Mouse (Mus musculus) intestine, embryonic 14.5 days (tissue): Measurements from ENCODE around the gene Veph1. TPM values are rescaled to one million over a fixed set of nuclear protein-coding genes. Genes with fewer than 3 reads are reported as not detected.

Experiments
- ATAC-seq: fragments of 200-750 bp; cut with Nextera tagmentation; replicated peaks from 2 replicates; pipeline ENCODE4 v1.8.0; 2017; ENCODE audit warnings: low read depth, moderate number of reproducible peaks, moderate TSS enrichment, moderate library complexity; ENCODE audit not compliant: low FRiP score, low TSS enrichment
- DNase-seq: peaks from one replicate; pipeline ENCODE4 v3.0.0-alpha.2; 2018; ENCODE audit warnings: low spot score
- H3K27ac ChIP-seq: fragments of 300-500 bp; sonication (generic); 2 replicates; pipeline ENCODE4 v1.5.1; 2014; ENCODE audit warnings: low read depth, mild to moderate bottlenecking, control low read depth
- H3K27me3 ChIP-seq: fragments of 300-500 bp; sonication (generic); replicated peaks from 2 replicates; pipeline ENCODE4 v1.6.1; 2014; ENCODE audit warnings: low read length, control low read depth; ENCODE audit not compliant: control insufficient read depth, insufficient read depth
- H3K36me3 ChIP-seq: fragments of 300-500 bp; sonication (generic); 2 replicates; pipeline ENCODE4 v1.6.1; 2014; ENCODE audit warnings: low read length, control low read depth; ENCODE audit not compliant: control insufficient read depth, insufficient read depth
- H3K4me1 ChIP-seq: fragments of 300-500 bp; sonication (generic); replicated peaks from 2 replicates; pipeline ENCODE4 v1.6.1; 2014; ENCODE audit warnings: low read length, control low read depth, mixed read lengths; ENCODE audit not compliant: control insufficient read depth, insufficient read depth
- H3K4me2 ChIP-seq: fragments of 300-500 bp; sonication (generic); 2 replicates; pipeline ENCODE4 v1.6.1; 2014; ENCODE audit warnings: low read length
- H3K4me3 ChIP-seq: fragments of 300-500 bp; sonication (generic); 2 replicates; pipeline ENCODE4 v1.5.1; 2014; ENCODE audit warnings: low read depth, low read length, control low read depth, mixed read lengths
- H3K9ac ChIP-seq: fragments of 300-500 bp; sonication (generic); 2 replicates; pipeline ENCODE4 v1.6.1; 2014; ENCODE audit warnings: mild to moderate bottlenecking, low read length
- H3K9me3 ChIP-seq: fragments of 300-500 bp; sonication (generic); 2 replicates; pipeline ENCODE4 v1.6.1; 2016; ENCODE audit warnings: low read length, control low read depth; ENCODE audit not compliant: control insufficient read depth
- WGBS: fragments of 180-500 bp; shearing (Covaris S2); extraction: QIAGEN DNeasy Blood & Tissue Kit; methylation state at CpG from one replicate; pipeline ENCODE4 v1.1.7; 2014; 5-methylcytosine and 5-hydroxymethylcytosine counted together
- polyA plus RNA-seq: library from polyadenylated mRNA; unstranded; fragments of >200 nt; fragmentation: Nextera tagmentation; extraction: Ambion mirVana; gene quantifications from 2 replicates; pipeline ENCODE4 v1.2.1, GENCODE M21; 2014

The Veph1 gene
- polyA plus RNA-seq, 1 experiment from 2014 or later = 0.35 TPM

DNA sequence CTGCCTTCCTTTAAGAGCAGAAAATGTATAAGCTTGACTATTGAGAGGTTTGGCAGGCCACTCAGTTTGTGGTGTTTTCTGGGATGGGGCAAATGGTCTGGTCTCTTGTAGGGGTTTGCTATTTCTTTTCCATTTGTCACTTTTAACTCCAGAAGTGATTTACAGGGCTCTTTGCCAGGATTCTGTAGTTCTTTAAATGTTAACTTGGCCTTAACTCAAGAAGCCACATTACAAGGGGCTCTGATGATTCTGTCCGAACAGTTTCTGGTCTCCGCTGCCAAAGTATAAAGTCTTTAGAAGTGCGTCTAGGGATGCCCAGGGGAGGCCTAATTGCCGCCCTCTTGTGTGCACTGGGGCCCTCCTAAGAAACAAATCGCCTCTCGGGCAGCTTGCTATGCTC, 134.0 kb downstream of the Veph1 start:
- H3K27me3 ChIP-seq = no peaks in the 10 kb centered on the region
- no peak overlapping the region for H3K4me3 ChIP-seq
- no peak for ATAC-seq
- no peak overlapping the region for H3K9ac ChIP-seq
- DNase-seq = no peak
- H3K4me2 ChIP-seq = no peak overlapping the region
- H3K36me3 ChIP-seq = no peaks in the 10 kb centered on the region
- H3K9me3 ChIP-seq = no peaks in the 10 kb centered on the region
- 0 out of 2 replicates have a peak, but pooled peaks cover 4% of the 10 kb centered on the region for H3K4me1 ChIP-seq
- no peak overlapping the region for H3K27ac ChIP-seq
- WGBS = 51% methylated on average over 6 of the region's 6 CpGs

DNA sequence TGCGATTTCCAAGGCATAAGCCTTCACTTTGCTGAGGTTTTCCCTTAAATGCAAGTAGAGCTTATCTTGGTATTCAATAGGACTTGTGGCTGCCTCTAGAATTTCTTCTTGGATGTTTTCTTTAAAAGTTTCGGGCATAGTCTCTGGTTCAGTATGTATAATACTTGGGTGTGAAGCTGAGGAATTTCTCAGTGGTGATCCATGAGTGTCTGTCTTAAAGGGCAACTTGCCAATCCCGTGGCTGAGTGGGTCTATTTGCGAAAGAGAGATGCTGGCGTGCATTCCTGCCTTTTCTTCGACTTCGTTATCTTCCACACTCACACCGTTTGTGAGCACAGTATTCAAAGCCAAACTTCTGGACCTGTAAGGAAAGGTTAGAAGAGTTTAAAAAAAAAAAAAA, 138.7 kb downstream of the Veph1 start:
- no peak for ATAC-seq
- Histone ChIP-seq H3K4me2 (no peak overlapping the region), H3K9ac (no peak overlapping the region), H3K27me3 (no peaks in the 10 kb centered on the region), H3K4me1 (0 out of 2 replicates have a peak, but pooled peaks cover 4% of the 10 kb centered on the region), H3K36me3 (no peaks in the 10 kb centered on the region), H3K9me3 (no peaks in the 10 kb centered on the region), H3K27ac (no peak overlapping the region), H3K4me3 (no peak overlapping the region)
- 81% methylated on average over 8 of the region's 8 CpGs for WGBS
- DNase-seq = no peak

DNA sequence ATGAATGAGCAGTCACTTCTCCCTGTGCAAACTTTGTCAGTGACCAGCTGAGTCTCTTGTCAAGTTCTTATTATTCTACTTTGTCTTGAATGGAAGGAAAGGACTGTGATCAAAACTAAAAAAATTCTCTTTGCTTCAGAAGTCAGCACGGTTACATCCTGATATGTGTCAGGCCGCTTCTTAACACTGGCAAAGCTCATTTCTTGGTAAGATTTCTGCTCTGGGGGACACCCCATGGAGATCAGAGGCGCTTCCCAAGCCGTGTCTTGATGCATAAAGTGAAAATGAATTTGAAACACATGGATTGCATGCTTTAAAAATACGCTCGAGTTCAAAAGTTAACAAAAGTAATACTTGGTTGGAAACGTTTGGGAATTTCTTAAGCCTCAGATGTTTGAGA, 159.0 kb downstream of the Veph1 start:
- Histone ChIP-seq H3K27ac (no peak overlapping the region), H3K36me3 (no peaks in the 10 kb centered on the region), H3K9me3 (no peaks in the 10 kb centered on the region), H3K9ac (no peak overlapping the region), H3K27me3 (no peaks in the 10 kb centered on the region), H3K4me3 (no peak overlapping the region), H3K4me1 (no peaks in the 10 kb centered on the region), H3K4me2 (no peak overlapping the region)
- ATAC-seq = no peak
- WGBS = 83% methylated on average over 7 of the region's 7 CpGs
- no peak for DNase-seq

DNA sequence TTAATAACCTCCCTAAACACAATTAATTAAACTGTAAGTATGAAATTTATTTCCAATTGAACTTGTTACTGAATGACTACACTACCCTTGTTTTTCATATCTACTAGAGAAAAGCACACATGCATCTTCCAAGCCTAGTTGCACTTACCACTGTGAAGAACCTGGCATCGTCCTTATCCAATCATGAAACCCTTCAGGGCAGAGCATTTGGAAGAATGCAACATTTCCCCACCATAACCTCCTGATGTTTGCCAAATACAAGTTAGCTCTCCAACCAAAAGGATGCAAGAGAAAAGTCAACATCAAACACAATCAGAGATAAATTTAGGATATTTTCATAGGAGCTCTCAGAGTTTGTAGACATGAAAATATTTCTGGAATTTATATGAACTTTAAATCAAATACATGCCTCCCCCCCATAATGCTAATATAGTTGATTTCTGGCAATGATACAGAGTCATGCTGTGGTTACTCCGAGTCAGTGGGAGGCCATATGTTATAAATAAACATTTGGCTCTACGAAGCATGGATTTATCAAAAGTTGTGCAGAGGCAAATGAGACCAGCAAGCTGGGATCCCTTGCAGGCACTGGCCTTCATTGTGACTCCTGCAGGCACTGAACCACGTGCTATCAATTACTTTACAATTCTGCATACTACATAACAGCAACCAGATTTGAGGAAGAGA, 165.2 kb downstream of the Veph1 start:
- Histone ChIP-seq H3K4me3 (no peak overlapping the region), H3K27me3 (no peaks in the 10 kb centered on the region), H3K27ac (no peak overlapping the region), H3K9me3 (no peaks in the 10 kb centered on the region), H3K36me3 (no peaks in the 10 kb centered on the region), H3K4me2 (no peak overlapping the region), H3K4me1 (no peaks in the 10 kb centered on the region), H3K9ac (no peak overlapping the region)
- ATAC-seq (no peak), DNase-seq (no peak)
- 53% methylated on average over 4 of the region's 4 CpGs for WGBS

DNA sequence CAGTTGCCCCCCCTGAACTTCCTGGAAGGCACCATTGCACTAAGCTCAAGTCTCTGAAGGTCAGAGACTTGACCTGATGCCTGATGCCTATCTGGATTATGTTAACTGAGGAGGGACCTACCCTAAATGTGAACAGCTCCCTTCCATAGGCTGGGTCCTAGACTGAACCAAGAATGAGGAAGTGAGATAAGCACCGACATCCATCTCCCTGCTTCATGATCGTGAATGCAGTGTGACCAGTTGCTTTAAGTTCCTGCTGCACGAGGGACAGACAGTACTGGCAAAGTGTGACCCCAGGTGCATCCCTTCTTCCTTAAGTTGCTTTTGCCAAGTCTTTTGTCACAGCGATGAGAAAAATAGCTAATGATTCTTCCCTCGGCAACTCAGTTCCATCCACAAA, 166.9 kb downstream of the Veph1 start:
- Histone ChIP-seq H3K4me1 (no peaks in the 10 kb centered on the region), H3K9ac (no peak overlapping the region), H3K27me3 (no peaks in the 10 kb centered on the region), H3K9me3 (no peaks in the 10 kb centered on the region), H3K4me2 (no peak overlapping the region), H3K36me3 (no peaks in the 10 kb centered on the region), H3K4me3 (no peak overlapping the region), H3K27ac (no peak overlapping the region)
- ATAC-seq = no peak
- DNase-seq = no peak
- WGBS = 35% methylated on average over 5 of the region's 5 CpGs

DNA sequence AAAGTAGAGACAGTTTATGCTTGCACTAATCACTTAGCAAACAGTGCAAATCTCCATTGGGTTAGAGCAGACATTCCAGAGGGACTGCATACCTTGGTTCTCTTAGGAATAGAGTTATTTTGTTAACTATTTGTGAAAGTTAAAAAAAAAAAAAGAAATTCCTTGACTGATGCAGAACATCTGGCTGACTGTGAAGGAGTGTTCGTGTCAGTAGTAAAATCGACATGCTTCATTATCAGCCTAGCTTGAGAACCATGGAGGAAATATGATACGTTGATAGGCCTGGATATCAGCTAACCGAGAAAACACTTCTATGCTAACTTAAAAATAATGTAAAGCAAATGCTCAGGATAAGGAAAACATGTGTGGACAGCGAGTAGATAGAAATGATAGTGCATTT, 191.1 kb downstream of the Veph1 start:
- H3K36me3 ChIP-seq = no peaks in the 10 kb centered on the region
- no peaks in the 10 kb centered on the region; the same call in 1 of the 2 replicates for H3K4me1 ChIP-seq
- H3K4me3 ChIP-seq = no peak overlapping the region
- H3K27ac ChIP-seq = no peak overlapping the region
- no peaks in the 10 kb centered on the region for H3K27me3 ChIP-seq
- no peak overlapping the region for H3K9ac ChIP-seq
- H3K4me2 ChIP-seq = no peak overlapping the region
- ATAC-seq (no peak), DNase-seq (no peak)
- H3K9me3 ChIP-seq = no peaks in the 10 kb centered on the region
- WGBS = 49% methylated on average over 5 of the region's 5 CpGs

DNA sequence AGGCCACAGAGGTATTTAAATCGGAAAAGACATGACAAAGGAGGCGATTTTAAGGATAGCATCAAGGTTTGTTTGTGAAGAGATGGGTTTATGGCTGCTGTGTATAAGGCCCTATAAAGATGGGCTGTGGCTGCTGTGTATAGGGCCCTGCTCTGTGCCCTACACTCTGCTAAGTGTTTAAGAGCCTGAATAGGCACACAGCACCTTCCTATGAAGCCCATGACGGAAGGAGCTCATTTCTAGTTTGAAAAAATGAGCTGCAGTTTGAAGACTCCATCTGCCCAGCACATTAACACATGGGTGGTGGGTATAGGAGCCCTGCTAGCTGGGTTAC, 194.1 kb downstream of the Veph1 start:
- no peak overlapping the region for H3K9ac ChIP-seq
- no peaks in the 10 kb centered on the region for H3K36me3 ChIP-seq
- 87% methylated on average over 3 of the region's 3 CpGs for WGBS
- no peak overlapping the region for H3K4me2 ChIP-seq
- H3K27ac ChIP-seq = no peak overlapping the region
- H3K4me3 ChIP-seq = no peak overlapping the region
- no peaks in the 10 kb centered on the region for H3K27me3 ChIP-seq
- no peaks in the 10 kb centered on the region for H3K9me3 ChIP-seq
- ATAC-seq (no peak), DNase-seq (no peak)
- no peaks in the 10 kb centered on the region; the same call in 1 of the 2 replicates for H3K4me1 ChIP-seq

DNA sequence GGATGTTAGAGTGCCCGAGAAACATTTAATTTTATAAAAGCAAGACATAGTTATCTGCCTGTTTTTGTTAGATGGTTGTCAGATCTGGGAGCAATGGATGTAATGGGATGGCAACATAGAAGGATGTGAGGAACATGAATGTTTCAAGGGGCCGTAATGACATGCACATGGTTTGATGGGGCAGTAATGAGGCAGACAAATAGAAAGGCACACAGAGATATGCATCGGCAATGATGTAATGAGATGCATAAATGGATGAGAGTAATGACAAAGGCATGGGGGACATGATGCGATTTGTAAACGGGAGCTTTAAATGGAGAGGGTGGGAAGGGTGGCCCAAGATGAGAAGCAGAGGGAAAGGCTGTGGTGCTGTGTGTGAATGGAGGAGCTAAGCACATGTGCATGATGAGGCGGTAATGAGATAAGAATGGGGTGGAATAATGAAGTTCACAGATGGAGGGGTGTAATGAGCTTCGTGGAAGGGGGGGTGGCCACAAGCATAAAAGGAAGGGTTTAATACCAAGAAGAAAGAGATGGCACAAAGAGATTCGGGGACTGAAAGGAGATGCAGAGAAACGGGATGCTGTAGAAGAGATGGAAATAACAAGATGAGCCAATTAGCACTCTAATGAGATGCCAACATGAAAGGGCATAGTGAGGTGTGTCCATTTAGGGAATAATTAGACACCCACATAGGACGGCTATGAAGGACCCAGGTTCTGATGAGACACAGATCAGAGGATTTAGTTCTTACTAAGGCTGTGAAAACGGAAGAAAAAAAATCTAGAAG, 194.6 kb downstream of the Veph1 start:
- 83% methylated on average over 11 of the region's 11 CpGs for WGBS
- no peak for DNase-seq

DNA sequence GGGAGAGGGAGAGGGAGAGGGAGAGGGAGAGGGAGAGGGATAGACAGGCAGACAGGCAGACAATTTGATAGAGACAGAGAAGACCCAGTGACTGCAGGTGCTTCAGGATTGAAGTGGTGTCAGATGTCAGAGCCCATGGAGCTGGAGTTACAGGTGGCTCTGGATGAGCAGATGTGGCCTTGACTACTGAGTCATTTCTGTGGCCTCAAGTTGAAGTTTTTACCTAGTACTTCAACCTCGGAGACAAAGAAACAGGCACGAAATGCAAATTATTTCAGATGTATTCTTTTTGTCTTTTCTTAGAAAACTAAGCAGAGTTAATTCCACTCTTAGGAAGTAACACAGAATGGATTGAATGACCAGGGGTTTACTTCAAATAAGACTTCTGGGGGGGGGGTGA, 195.6 kb downstream of the Veph1 start:
- Histone ChIP-seq H3K27ac (no peak overlapping the region), H3K36me3 (no peaks in the 10 kb centered on the region), H3K9me3 (no peaks in the 10 kb centered on the region), H3K9ac (no peak overlapping the region), H3K4me1 (no peaks in the 10 kb centered on the region; the same call in 1 of the 2 replicates), H3K27me3 (no peaks in the 10 kb centered on the region), H3K4me2 (no peak overlapping the region), H3K4me3 (no peak overlapping the region)
- ATAC-seq (no peak), DNase-seq (no peak)
- WGBS = 92% methylated on average over 2 of the region's 2 CpGs

More for the DNA sequence above, 194.6 kb downstream of the Veph1 start:
- no peaks in the 10 kb centered on the region for H3K36me3 ChIP-seq
- H3K9me3 ChIP-seq = no peaks in the 10 kb centered on the region
- no peaks in the 10 kb centered on the region for H3K27me3 ChIP-seq
- no peak overlapping the region for H3K27ac ChIP-seq
- ATAC-seq = no peak
- H3K9ac ChIP-seq = no peak overlapping the region
- H3K4me2 ChIP-seq = no peak overlapping the region
- H3K4me1 ChIP-seq = no peaks in the 10 kb centered on the region; the same call in 1 of the 2 replicates
- H3K4me3 ChIP-seq = no peak overlapping the region
